Mouse (Mus musculus) lung, embryonic 14.5 days (tissue): ENCODE measurements at regions not wholly inside any gene's neighbourhood (a gene's known extent, or its start where the extent isn't known, plus 50 kb on each side); places are given as distances from the start of the nearest gene placed in this dataset.

Experiments used
- ATAC-seq: fragments of 200-750 bp; cut with Nextera tagmentation; 2 replicates; pipeline ENCODE4 v1.8.0; 2017; ENCODE audit warnings: mild to moderate bottlenecking, moderate TSS enrichment, moderate library complexity; ENCODE audit not compliant: insufficient read depth
- DNase-seq: peaks from one replicate; pipeline ENCODE4 v3.0.0-alpha.2; 2015
- H3K27ac ChIP-seq: fragments of 300-500 bp; sonication (generic); 2 replicates; pipeline ENCODE4 v1.5.1; 2014; ENCODE audit warnings: low read depth, mild to moderate bottlenecking, moderate library complexity
- H3K27me3 ChIP-seq: fragments of 300-500 bp; sonication (generic); 2 replicates; pipeline ENCODE4 v1.6.1; 2014; ENCODE audit warnings: low read length, control low read depth; ENCODE audit not compliant: insufficient read depth
- H3K36me3 ChIP-seq: fragments of 300-500 bp; sonication (generic); 2 replicates; pipeline ENCODE4 v1.6.1; 2014; ENCODE audit warnings: control low read depth; ENCODE audit not compliant: insufficient read depth
- H3K4me1 ChIP-seq: fragments of 300-500 bp; sonication (generic); 2 replicates; pipeline ENCODE4 v1.6.1; 2014; ENCODE audit warnings: antibody characterized with exemption, control low read depth; ENCODE audit not compliant: insufficient read depth
- H3K4me2 ChIP-seq: fragments of 300-500 bp; sonication (generic); 2 replicates; pipeline ENCODE4 v1.6.1; 2014; ENCODE audit warnings: mild to moderate bottlenecking
- H3K4me3 ChIP-seq: fragments of 300-500 bp; sonication (generic); 2 replicates; pipeline ENCODE4 v1.5.1; 2014; ENCODE audit warnings: low read depth, low read length
- H3K9ac ChIP-seq: fragments of 300-500 bp; sonication (generic); 2 replicates; pipeline ENCODE4 v1.6.1; 2014
- H3K9me3 ChIP-seq: fragments of 300-500 bp; sonication (generic); 2 replicates; pipeline ENCODE4 v1.6.1; 2016; ENCODE audit warnings: low read depth, low read length, control low read depth
- CTCF ChIP-seq: IDR thresholded peaks from 2 replicates; pipeline ENCODE4 v1.5.1; 2016; ENCODE audit warnings: antibody characterized with exemption, low read depth
- WGBS: fragments of 180-500 bp; shearing (Covaris S2); extraction: QIAGEN DNeasy Blood & Tissue Kit; methylation state at CpG from one replicate; pipeline ENCODE4 v1.1.7; 2014; 5-methylcytosine and 5-hydroxymethylcytosine counted together

DNA sequence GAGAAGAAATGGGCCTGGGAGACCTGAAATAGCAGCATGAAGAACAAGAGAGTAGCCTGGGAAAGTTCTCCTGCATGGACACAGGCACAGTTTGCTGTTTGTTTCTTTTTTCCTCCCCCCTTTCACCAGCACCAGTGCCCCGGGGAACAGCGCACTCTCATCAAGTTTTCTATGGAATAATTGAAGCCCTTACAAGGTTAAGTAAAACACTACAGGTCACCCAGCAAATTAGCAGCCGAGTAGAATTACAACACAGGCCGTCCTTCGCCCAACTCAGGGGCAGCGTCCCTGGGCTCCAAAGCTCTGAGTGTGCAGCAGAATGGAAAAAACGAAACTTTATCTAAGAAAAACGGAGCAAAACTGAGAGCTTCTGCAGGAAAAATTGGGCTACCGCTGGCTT, 381.6 kb upstream of the Jarid2 start:
- Histone ChIP-seq H3K9me3 (no peaks in the 10 kb centered on the region), H3K36me3 (no peaks in the 10 kb centered on the region), H3K4me2 (no peak overlapping the region), H3K9ac (no peak overlapping the region), H3K27me3 (no peaks in the 10 kb centered on the region), H3K27ac (no peak overlapping the region), H3K4me1 (no peaks in the 10 kb centered on the region), H3K4me3 (no peak overlapping the region)
- ATAC-seq = no peak
- DNase-seq = no peak
- TF ChIP-seq CTCF = no peak
- WGBS = 63% methylated on average over 9 of the region's 9 CpGs

GRCm38 (mm10) chr13:44353899-44354298, 375.4 kb upstream of the Jarid2 start:
- H3K4me2 ChIP-seq = no peak overlapping the region
- peak; percentile 15 for DNase-seq
- no peaks in the 10 kb centered on the region for H3K9me3 ChIP-seq
- 0 out of 2 replicates have a peak, but pooled peaks cover 4% of the 10 kb centered on the region for H3K4me1 ChIP-seq
- ATAC-seq = no peak
- no peak overlapping the region for H3K9ac ChIP-seq
- no peak overlapping the region for H3K27ac ChIP-seq
- H3K4me3 ChIP-seq = no peak overlapping the region
- no peaks in the 10 kb centered on the region for H3K27me3 ChIP-seq
- 36% methylated on average over 9 of the region's 9 CpGs for WGBS
- H3K36me3 ChIP-seq = no peaks in the 10 kb centered on the region
- TF ChIP-seq CTCF = no peak

GRCm38 (mm10) chr13:44355771-44356221, 373.5 kb upstream of the Jarid2 start:
- no peaks in the 10 kb centered on the region for H3K9me3 ChIP-seq
- ATAC-seq (no peak), DNase-seq (peak; percentile 65)
- 0 out of 2 replicates have a peak, but pooled peaks cover 4% of the 10 kb centered on the region for H3K4me1 ChIP-seq
- H3K4me2 ChIP-seq = no peak overlapping the region
- 23% methylated on average over 12 of the region's 12 CpGs for WGBS
- no peak overlapping the region for H3K27ac ChIP-seq
- H3K36me3 ChIP-seq = no peaks in the 10 kb centered on the region
- no peak overlapping the region for H3K9ac ChIP-seq
- H3K4me3 ChIP-seq = no peak overlapping the region
- no peaks in the 10 kb centered on the region for H3K27me3 ChIP-seq
- TF ChIP-seq CTCF = no peak

DNA sequence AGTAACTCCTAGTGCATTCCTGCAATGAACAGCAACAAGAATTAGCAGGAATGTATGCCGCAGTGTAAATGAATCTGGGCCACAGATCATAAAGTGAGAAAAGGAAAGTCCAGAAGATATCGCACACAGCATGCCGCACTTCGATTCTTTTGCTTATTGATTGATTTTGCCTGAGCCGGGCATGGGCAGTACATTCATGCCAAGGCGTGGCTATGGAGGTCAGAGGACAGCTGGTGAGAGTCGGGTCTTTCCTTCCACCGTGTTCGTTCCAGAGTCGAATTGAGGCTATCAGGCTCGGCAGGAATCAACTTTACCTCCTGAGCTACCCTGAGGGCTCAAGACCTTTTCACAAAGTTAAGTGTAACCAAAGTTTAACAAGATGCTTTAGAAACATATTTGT, 372.3 kb upstream of the Jarid2 start:
- DNase-seq (no peak), ATAC-seq (no peak)
- Histone ChIP-seq H3K36me3 (no peaks in the 10 kb centered on the region), H3K27ac (no peak overlapping the region), H3K4me1 (0 out of 2 replicates have a peak, but pooled peaks cover 4% of the 10 kb centered on the region), H3K4me2 (no peak overlapping the region), H3K27me3 (no peaks in the 10 kb centered on the region), H3K9me3 (no peaks in the 10 kb centered on the region), H3K9ac (no peak overlapping the region), H3K4me3 (no peak overlapping the region)
- no peak for TF ChIP-seq CTCF
- WGBS = 83% methylated on average over 11 of the region's 11 CpGs

GRCm38 (mm10) chr13:44359344-44359743, 369.9 kb upstream of the Jarid2 start:
- Histone ChIP-seq H3K4me3 (no peak overlapping the region), H3K36me3 (no peaks in the 10 kb centered on the region), H3K9ac (no peak overlapping the region), H3K4me2 (no peak overlapping the region), H3K27me3 (no peaks in the 10 kb centered on the region), H3K27ac (no peak overlapping the region), H3K4me1 (no peaks in the 10 kb centered on the region), H3K9me3 (no peaks in the 10 kb centered on the region)
- no peak for DNase-seq
- ATAC-seq = no peak
- no peak for TF ChIP-seq CTCF
- WGBS = 82% methylated on average over 7 of the region's 7 CpGs

GRCm38 (mm10) chr13:44360016-44360415, 369.3 kb upstream of the Jarid2 start:
- no peaks in the 10 kb centered on the region for H3K9me3 ChIP-seq
- H3K27ac ChIP-seq = no peak overlapping the region
- no peak overlapping the region for H3K9ac ChIP-seq
- no peaks in the 10 kb centered on the region for H3K4me1 ChIP-seq
- no peaks in the 10 kb centered on the region for H3K36me3 ChIP-seq
- no peak overlapping the region for H3K4me2 ChIP-seq
- WGBS = 62% methylated on average over 5 of the region's 5 CpGs
- no peaks in the 10 kb centered on the region for H3K27me3 ChIP-seq
- DNase-seq (no peak), ATAC-seq (no peak)
- no peak for TF ChIP-seq CTCF
- H3K4me3 ChIP-seq = no peak overlapping the region

DNA sequence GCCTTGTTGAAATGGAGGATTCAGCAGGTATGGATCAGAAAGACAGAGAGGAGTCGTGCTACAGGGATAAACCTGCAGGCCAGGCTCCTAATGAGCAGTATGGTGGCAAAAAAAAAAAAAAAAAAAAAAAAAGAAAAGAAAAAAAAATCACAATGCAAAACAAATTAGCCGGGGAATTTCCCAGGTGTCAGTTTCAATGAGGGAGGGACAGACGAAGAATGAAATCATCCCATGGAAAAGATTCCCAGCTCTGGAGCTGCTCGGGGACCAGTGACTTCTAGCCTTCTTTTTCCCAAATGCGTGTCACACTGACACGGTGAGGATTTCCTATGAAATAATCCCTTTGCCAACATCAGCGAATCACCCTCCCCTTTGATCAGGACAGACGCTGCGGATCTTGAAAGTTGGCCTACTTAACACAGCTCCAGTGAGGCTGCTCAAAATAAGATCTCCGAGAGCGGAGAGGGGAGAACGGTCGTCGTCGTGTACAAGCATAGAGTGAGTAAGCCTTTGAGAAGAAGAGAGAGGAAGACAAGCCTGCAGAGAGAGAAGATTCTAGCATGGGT, 368.5 kb upstream of the Jarid2 start:
- Histone ChIP-seq H3K4me2 (no peak overlapping the region), H3K27me3 (no peaks in the 10 kb centered on the region), H3K27ac (no peak overlapping the region), H3K4me1 (no peaks in the 10 kb centered on the region; the same call in 1 of the 2 replicates), H3K9me3 (no peaks in the 10 kb centered on the region), H3K4me3 (no peak overlapping the region), H3K9ac (no peak overlapping the region), H3K36me3 (no peaks in the 10 kb centered on the region)
- no peak for ATAC-seq
- 59% methylated on average over 15 of the region's 15 CpGs for WGBS
- TF ChIP-seq CTCF = no peak
- no peak for DNase-seq
